Mouse (Mus musculus) testis, adult 2 months (tissue): Measurements from ENCODE around the gene Tmem229a. TPM values are rescaled to one million over a fixed set of nuclear protein-coding genes. Genes with fewer than 3 reads are reported as not detected.

Experiments used
- H3K27ac ChIP-seq: fragments of 200-500 bp; 2 replicates; pipeline ENCODE4 v1.5.1; 2012; ENCODE audit warnings: low read depth, low read length; ENCODE audit not compliant: control insufficient read depth, insufficient read depth
- H3K27me3 ChIP-seq: fragments of 200-500 bp; 2 replicates; pipeline ENCODE4 v1.6.1; 2012; ENCODE audit warnings: mild to moderate bottlenecking, low read length, moderate library complexity; ENCODE audit not compliant: control insufficient read depth, insufficient read depth
- H3K36me3 ChIP-seq: fragments of 200-500 bp; 2 replicates; pipeline ENCODE4 v1.6.1; 2012; ENCODE audit warnings: mild to moderate bottlenecking, low read length; ENCODE audit not compliant: control insufficient read depth, insufficient read depth
- H3K4me1 ChIP-seq: fragments of 200-500 bp; 2 replicates; pipeline ENCODE4 v1.6.1; 2012; ENCODE audit warnings: low read length; ENCODE audit not compliant: control insufficient read depth, insufficient read depth
- H3K4me3 ChIP-seq: fragments of 200-500 bp; 2 replicates; pipeline ENCODE4 v1.5.1; 2012; ENCODE audit warnings: low read depth, mild to moderate bottlenecking, low read length, moderate library complexity, mixed read lengths; ENCODE audit not compliant: control insufficient read depth
- CTCF ChIP-seq: fragments of 200-500 bp; IDR thresholded peaks from 2 replicates; pipeline ENCODE4 v1.5.1; 2012; ENCODE audit warnings: low read depth, mild to moderate bottlenecking, inconsistent platforms, low read length, moderate library complexity; ENCODE audit not compliant: control insufficient read depth, insufficient read depth, insufficient replicate concordance
- POLR2A ChIP-seq: fragments of 200-500 bp; IDR thresholded peaks from 2 replicates; pipeline ENCODE4 v1.6.1; 2012; ENCODE audit warnings: low read depth, mild to moderate bottlenecking, inconsistent platforms, low read length, moderate library complexity; ENCODE audit not compliant: control insufficient read depth
- polyA plus RNA-seq: library from polyadenylated mRNA; depleted of rRNA; stranded (reverse); fragments of >200 nt; gene quantifications from 2 replicates; pipeline ENCODE4 v1.2.3, GENCODE M21; 2012

The Tmem229a gene
- polyA plus RNA-seq, 1 experiment, result not detected

- no peaks in the 10 kb centered on the region for H3K27me3 ChIP-seq
- no peak overlapping the region for H3K4me3 ChIP-seq
- H3K27ac ChIP-seq, result no peak overlapping the region
- no peaks in the 10 kb centered on the region for H3K36me3 ChIP-seq
- peaks cover 9% of the 10 kb centered on the region for H3K4me1 ChIP-seq
- no peak for TF ChIP-seq CTCF
- TF ChIP-seq POLR2A, result no peak
These were observed 483 bp upstream of the Tmem229a start for GRCm38 (mm10) chr6:24956586-24956973.

- Histone ChIP-seq H3K27ac (no peak overlapping the region), H3K4me3 (peak overlapping the region; percentile 25), H3K27me3 (no peaks in the 10 kb centered on the region)
These were observed 759 bp downstream of the Tmem229a start for GRCm38 (mm10) chr6:24955131-24955945.

DNA sequence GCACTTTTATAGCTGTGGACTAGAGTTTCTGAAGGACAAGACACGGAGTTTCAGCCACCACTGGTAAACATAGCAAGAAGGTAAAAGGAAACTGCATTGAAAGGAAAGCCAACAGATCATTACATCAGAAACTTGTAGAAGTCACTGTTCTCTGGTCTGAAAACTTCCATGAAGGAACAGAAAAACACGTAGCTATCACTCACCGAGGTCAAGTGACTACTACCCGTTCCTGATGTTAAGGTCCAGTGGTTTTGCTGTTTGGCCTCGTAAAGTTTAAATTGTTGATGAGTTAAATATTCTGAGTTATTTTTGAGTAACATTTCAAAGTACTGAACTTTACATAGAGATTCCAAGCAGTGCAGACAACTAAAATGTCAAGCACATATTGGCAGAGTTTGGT, 2.0 kb downstream of the Tmem229a start:
- H3K36me3 ChIP-seq, result no peaks in the 10 kb centered on the region
- no peak overlapping the region for H3K4me3 ChIP-seq
- peaks cover 9% of the 10 kb centered on the region for H3K4me1 ChIP-seq
- H3K27ac ChIP-seq, result no peak overlapping the region
- no peaks in the 10 kb centered on the region for H3K27me3 ChIP-seq
- no peak for TF ChIP-seq CTCF
- TF ChIP-seq POLR2A, result no peak

More at GRCm38 (mm10) chr6:24955131-24955945, 759 bp downstream of the Tmem229a start:
- H3K4me1 ChIP-seq, result peaks cover 9% of the 10 kb centered on the region
- TF ChIP-seq CTCF (no peak), POLR2A (no peak)
- no peaks in the 10 kb centered on the region for H3K36me3 ChIP-seq

DNA sequence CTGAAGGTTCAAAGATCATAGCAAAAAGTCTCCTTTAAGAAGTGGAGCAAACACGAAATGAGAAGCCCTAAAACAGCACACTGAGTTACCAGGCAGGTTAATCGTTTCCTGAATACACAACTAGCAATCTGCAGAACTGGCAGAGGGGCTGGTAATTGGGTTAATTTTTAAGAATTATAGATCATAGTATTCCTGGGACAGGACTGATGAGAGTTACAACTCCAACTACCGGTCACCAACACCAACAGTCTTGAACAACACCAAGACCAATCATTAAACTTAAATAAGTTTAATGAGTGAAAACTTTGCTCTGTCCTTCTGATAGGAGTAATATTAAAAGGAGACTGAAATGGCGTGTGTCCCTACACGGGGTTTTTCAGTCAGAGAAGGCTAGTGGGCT, 3.8 kb downstream of the Tmem229a start:
- Histone ChIP-seq H3K36me3 (no peaks in the 10 kb centered on the region), H3K27ac (no peak overlapping the region), H3K4me1 (peaks cover 9% of the 10 kb centered on the region), H3K27me3 (no peaks in the 10 kb centered on the region), H3K4me3 (no peak overlapping the region)
- no peak for TF ChIP-seq POLR2A
- no peak for TF ChIP-seq CTCF

DNA sequence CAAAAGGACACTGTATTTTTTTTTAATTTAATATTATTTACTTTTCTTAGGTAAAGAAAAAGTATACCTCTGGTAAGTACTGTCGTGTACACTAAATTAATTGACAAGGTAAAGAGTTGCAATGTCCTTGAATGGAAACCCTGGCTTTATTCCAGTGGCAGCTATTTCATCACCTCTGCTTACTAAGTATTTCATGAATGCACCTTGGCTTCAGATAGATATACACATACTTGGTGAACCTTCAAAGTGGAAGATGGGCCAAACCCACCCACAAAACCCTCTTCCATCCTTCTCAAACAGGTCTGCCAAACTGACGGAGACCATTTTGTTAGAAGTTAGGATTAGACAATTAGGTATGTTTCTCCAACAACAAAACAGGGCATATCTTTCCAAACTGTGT, 5.4 kb downstream of the Tmem229a start:
- no peaks in the 10 kb centered on the region for H3K27me3 ChIP-seq
- TF ChIP-seq CTCF (no peak), POLR2A (no peak)
- H3K27ac ChIP-seq, result no peak overlapping the region
- H3K4me1 ChIP-seq, result peaks cover 5% of the 10 kb centered on the region
- H3K4me3 ChIP-seq, result no peak overlapping the region
- no peaks in the 10 kb centered on the region for H3K36me3 ChIP-seq

DNA sequence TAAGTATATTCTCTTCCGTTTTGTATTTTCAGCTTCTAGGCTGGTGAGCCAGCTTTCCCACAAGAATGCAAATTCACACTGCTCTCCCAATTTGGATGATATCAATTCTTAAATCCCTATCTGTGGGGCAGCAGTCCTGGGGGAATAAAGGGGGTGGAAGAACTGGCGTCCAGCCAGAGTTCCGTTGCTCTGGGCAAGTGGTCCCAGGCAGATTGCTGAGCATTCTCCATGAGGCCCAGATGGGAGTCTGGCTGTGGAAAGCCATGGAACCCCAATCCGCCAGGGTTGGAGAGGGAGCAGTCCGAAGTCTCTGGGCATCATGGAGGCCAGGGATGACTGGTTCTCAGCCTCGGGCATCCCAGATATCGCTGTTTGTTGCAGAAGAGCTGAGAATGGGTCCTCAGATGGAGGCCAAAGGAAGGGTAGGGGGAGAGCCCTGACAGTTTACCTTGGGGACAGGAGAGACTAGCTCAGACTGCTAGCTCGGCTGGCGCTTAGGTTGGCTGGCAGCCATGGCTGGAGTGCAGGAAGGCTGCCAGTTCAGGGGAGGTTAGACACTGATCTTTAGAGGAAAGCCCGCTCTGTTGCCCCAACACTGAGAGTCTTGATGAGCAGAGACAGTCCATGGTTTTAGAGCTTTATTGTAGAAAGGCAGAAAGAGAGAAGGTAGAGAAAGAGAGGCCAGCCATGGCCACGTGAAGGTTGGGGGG, 30.9 kb downstream of the Tmem229a start:
- Histone ChIP-seq H3K27me3 (no peaks in the 10 kb centered on the region), H3K27ac (no peak overlapping the region), H3K36me3 (no peaks in the 10 kb centered on the region), H3K4me3 (no peak overlapping the region), H3K4me1 (no peaks in the 10 kb centered on the region)
- TF ChIP-seq CTCF (no peak), POLR2A (no peak)

- H3K27ac ChIP-seq, result no peak overlapping the region
- no peaks in the 10 kb centered on the region for H3K27me3 ChIP-seq
- TF ChIP-seq CTCF (no peak), POLR2A (no peak)
- H3K4me3 ChIP-seq, result no peak overlapping the region
- H3K36me3 ChIP-seq, result no peaks in the 10 kb centered on the region
- no peaks in the 10 kb centered on the region for H3K4me1 ChIP-seq
These were observed 42.5 kb downstream of the Tmem229a start for GRCm38 (mm10) chr6:24913591-24913990.
